Mouse (Mus musculus) thymus, adult 18-20 months (tissue): ENCODE results near the gene Glyr1.

Experiments
- DNase-seq, 2 experiments: peaks; one replicate each; pipeline ENCODE4 v3.0.0; 2022; ENCODE audit warnings: mixed read lengths in 2 of 2

Gene Glyr1

DNA sequence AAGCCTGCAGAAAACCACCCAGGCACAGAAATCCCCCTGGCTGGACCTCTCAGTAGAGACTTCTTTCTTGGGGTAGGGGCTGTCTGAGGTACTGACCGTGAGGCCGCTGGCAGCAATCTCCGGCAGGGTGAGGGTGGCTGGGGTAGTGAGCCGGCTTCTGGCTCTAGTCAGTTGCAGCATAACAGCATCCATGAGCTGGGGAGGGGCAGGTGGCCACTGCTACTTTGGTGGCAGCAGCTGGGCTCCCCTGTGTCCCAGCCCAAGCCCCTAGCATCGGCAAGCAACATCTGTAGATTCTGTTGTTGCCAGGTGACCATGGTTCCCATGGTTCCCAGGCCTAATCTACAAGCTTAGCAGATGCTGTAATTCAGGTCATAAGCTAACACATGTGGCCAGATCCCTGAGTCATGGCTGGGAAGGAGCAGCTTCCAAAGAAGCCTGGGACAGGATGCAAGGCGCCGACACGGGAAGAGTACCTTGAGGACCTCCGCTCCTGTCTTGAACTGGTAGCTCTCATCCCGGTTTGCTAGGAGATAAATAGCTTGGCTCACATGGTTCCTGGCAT, 39.2 kb downstream of the Glyr1 start:
- no peak for DNase-seq

DNA sequence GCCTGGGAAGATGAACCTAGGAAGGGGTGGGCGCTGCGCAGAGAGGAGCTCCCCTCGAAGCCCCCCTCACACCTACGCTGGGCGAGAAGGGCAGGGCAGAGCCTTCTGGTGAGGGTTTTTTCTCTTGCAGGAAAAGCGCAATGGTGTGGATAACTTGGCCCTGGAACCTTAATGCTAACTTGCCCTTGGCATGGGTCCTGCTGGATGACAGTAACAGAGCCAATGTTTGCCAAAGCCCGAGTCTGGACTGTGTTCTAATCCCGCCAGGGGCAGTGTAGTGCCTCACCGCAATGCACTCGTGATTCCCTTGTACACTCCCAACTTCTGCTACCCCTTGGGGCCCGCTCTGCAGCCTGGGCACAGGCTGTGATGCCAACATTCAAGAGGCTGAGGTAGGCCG, 41.6 kb downstream of the Glyr1 start:
- no peak for DNase-seq

DNA sequence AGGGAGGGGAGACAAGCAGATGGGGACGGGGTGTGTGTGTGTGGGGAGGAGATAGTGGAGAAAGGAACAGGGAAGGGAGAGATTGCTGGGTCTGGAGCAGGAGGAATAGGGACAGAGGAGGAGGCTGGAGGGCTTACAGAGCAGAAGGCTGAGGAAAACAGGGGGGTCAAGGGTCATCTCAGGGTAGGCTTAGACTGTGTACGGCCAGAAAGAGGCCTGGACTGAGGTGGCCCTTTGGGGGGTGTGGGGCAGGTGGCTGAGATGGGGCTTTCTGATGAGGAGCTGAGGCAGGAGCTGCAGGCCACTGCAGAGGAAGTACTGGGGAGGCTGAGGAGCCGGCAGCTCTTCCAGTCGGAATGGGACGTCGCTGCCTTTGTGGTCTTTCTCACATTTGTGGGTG, 42.2 kb downstream of the Glyr1 start:
- no peak for DNase-seq

DNA sequence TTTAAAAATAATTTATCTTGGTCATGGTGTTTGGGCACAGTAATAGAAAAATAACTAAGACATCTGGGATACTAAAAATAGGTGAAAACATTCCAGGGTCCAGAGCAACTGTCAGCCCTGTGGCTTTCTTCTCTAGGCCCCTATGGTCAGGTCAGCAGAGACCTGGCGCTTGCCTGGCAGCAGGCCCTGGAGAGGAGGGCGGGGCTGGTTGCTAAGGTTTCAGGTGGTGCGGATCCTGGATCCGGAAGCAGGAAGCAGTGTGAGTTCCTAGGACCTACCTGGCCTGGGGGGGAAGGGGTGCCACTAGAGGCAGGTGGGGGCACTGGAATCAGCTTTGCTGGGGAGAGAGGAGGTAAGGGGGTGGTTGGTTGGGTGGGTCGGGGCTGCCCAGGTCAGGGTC, 42.6 kb downstream of the Glyr1 start, which contains the start of gene Smim22:
Gene Smim22 (plus strand): TSS at position 222 of the 400 bp plus-strand sequence.
- DNase-seq = no peak

DNA sequence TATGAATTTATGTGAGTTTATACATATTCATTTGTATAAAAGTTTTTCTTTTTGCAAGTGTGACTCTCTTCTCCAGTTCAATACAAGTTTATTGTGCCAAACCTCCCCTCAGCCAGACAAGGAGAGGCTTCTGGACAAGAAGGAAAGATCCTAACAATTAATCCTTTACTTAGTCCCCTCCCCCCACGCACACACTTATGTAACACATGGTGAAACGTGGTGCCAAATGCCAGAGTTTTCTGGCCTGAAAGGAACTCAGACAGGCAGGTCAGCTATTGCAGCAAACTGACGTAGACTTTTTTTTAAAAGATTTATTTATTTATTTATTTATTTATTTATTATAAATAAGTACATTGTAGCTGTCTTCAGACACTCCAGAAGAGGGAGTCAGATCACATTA, 49.1 kb downstream of the Glyr1 start:
- no peak for DNase-seq

DNA sequence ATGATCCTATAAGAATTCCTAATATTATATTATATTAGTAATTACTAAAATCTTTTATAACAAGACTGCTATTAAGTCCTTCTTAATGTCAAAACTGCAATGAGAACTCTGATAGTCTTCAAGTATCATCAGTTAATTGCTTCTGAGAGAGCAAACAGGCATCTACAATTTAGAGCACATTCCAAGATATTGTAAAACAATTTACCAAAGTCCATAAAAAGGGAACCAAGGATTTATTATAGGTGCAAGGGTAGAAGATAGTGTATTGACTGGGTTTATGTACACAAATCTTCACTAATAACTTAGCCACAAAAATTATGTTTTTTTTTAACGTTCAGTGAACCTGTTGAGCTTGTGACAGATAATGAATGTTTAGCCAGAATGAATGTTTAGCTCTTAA, 50.7 kb downstream of the Glyr1 start:
- no peak for DNase-seq

GRCm38 (mm10) chr16:4997553-4997952, 52.1 kb downstream of the Glyr1 start, which contains the start of gene Sept12:
TSS of gene Sept12 (minus strand) at chr16:4997852.
- DNase-seq = no peak

DNA sequence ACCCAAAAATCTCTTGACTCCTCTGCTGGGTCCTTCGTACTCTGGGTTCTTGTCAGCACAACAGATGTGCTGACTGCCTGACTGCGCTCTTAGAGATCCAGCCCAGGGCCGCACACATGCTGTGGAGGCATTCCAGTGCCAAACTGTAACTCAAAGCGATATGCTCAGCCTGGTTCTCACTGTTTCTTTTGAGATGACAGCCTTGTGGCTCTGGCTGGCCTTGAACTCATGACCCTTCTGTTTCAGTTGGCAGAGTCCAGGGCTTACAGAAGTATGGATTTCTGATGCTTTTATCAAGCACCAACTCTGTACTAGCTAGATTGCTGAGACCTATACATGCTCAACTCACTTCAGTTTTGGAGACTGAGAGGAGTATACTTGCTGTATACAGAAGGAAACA, 56.4 kb downstream of the Glyr1 start:
- no peak for DNase-seq

- no peak for DNase-seq
Observed at GRCm38 (mm10) chr16:4984717-4985116, 64.9 kb downstream of the Glyr1 start.

DNA sequence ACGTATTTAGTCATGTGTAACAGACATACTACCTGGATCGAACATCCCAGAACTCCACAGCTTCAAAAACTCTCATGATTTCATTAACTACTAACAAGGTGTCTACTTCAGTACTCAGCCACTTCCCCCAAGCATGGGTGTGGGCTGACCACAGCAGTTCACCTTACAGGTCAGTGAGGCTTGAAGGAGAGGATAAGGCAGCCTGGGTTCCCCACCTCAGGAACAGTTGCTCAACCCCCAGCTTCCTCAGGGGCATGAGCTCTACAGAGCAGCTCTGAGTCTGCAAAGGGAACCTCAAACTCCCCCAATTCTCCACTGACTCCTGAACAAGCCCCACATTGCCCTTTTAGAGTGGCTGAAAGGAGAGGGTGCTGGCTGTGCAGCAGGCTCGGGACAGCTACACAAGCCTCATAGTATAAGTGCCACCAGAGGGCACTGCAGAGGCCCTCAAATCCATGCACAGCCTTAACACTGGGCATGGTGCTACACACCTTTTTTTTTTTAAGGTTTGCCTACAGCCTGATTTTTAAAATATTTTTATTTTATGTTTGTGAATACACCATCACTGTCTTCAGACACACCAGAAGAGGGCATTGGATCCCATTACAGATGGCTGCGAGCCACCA, 69.8 kb downstream of the Glyr1 start:
- DNase-seq = no peak

DNA sequence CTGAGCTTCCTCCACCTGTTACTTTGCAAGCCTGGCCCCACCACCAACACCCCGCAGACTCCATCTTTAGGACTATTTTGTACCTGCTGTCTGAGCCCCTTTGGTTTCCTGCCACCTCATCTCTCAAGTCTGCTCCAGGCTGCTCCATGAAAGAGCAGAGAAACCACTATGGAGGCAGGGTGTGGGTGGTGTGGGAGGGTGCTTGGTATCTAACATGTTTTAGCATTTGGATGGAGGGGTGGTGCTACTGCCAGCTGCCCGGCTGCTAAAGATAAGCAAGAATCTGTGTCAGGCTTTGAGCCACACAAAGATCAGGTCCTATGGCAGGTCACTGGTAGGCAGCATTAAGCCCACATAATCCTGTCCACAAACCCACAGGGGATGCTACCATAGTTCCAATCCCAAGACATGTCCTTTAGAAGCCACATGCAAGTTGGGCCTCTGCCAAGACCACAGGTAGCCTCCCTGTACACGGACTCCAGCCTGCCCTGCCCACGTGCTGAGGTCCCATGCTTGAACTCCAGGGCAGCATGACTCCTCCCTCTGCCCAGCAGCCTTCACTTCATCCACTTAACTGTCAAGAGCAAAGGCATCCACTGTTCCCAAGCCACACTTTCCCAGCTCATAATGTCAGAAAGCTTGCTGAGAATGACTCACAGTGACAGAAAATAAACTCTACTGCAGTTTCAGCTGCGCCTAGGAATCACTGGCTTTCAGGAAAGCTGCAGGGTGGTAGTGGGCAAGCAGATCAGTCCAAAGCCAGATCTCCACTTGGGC, 71.2 kb downstream of the Glyr1 start:
- no peak for DNase-seq

GRCm38 (mm10) chr16:4976180-4976579, 73.5 kb downstream of the Glyr1 start:
- DNase-seq = no peak

- no peak for DNase-seq
Observed at GRCm38 (mm10) chr16:4974521-4974920, 75.1 kb downstream of the Glyr1 start.

- no peak for DNase-seq
Observed at GRCm38 (mm10) chr16:4971626-4972025, 78.0 kb downstream of the Glyr1 start.

DNA sequence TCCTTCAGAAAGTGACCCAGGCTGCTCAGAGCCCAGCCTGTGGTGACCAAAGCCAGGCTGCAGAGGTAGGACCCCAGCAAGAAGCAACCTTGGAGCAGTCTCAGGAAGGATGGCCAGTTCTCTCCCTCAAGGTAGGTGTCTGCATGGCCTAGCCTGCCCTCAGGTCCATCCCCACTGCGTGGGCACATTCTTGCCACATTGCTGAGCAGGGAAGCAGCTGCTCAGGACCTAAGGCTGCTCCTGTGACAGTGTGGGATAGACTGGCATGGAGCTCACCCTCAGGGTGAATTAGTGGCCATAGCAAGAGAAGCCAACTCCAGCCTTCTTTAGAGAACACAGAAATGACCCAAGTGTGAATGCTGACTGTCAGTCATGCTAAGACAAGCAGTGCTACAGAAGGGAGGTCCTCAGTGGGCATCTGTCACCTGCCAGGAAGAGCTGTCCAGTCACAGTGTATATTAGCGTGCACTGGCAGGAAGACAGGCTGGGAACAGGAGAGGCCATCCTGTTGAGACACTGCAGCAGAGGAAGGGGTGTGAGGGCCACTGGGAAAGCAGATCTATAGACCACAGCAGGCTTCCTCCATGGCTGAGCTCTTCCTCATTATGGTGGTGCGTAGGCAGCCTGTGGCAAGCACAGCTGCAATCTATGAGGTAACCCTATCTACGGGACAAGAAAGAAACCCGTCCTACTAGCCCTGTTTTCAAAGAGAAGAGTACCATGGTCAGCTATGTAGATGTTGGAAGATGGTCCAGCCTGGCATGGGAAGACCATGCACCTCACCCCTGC, 80.4 kb downstream of the Glyr1 start:
- no peak for DNase-seq

DNA sequence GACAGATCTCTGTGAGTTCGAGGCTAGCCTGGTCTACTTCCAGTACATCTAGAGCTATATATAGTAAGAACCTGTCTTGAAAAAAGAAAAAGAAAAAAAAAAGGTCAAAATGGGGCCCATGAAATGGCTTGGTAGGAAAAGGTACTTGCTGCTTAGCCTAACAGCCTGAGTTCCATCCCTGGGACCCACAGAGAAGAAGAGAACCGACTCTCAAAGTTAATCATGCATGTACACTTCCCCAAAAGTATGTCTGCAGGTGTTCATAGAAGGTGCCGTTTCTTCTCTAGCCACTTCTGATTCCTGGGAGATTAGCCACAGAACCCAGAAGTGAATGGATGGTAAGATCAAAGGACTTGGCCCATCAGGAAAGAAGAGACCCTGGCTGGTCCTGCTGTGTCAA, 81.2 kb downstream of the Glyr1 start:
- no peak for DNase-seq

DNA sequence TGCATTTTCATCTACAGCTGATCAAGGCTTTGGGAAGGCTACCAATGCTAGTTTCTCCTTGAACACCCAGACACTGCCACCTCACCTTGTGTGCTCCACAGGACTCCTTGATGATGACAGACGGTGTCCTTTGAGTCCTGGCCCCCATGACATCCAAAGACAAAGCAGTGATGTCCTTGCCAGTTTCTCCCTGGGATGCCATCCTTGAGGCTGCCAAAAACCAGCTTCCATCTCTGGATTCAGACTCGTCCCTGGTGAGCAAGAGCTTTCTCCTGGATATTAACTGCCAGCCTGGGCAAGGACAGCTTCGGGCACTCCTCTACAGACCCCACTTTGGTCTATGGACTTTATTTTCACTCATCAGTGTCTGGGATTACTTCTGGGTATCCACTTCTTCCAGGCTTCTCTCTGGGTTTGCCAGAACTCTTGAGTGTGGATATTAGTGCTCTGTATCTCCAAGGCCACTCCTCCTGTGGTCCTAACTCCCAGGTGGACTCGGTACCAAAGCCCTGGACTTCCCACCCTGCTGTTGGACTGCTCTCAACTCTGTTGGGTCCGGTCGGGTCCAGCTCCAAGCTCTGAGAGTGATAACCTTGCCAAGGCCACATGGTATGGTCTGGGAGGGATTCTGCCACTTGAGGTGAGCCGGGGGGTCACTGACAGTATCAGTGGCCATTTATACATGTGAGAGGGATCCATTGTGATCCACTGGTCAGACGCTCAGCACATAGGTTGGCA, 84.1 kb downstream of the Glyr1 start:
- no peak for DNase-seq

DNA sequence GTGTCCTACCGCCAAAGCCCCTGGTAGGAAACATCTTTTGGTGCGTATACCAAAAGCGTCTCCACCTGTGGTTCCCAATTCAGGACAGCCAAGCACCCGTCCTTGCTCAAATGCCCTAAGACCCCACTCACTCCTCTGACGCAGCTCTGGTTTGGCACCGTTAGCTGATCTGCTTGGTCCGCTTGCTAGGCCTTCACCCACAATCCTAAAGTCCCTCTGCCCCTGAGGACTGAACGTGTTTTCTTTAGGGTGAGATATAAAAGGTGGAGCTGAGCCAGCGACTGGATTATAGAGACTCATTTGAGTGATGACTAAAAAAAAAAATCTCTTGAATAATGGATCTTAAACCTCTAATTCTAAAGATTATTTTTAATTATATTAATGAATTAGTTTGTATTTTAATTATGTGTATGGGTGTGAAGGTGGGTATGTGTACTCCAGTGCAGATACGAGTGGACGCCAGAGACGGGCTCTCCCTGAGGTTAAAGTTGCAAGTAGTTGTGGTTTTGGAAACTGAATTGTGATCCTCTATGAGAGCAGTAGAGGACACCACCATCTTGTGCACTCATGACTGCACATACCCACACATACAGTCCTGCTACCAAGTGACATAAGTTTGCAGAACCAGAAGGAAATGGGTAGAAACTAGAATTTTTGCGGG, 84.8 kb downstream of the Glyr1 start:
- DNase-seq = no peak
